Mouse (Mus musculus): Measurements from ENCODE around the gene Inmt.

DNA sequence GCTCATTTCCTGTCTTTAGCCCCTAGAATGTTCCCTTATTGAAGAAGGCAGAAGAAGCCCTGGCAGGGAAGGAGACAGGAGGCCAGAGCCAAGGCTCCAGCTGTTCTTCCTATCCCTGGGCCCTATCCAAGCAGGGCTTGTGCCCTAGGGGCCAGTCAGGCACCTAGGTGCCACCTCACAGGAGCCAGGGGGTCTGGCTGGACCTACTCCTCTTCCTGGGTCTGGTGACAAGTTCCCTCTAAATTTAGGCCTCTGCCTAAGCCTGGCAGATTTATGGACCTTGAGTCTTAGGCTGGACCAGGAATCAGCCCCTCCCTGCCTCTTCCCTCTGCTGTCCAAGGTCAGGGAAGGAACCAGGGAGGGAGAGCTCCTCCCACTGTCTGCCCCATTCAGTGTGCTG is 46.5 kb downstream of the Inmt start:
- TF ChIP-seq CTCF (conservative IDR thresholded peaks at IDR 0.05 in 1 of 2, IDR thresholded peaks at IDR 0.05 in 1 of 2; ENCODE audit: low read depth in 2 of 2, low read length in 2 of 2) (no peak), JUND (conservative IDR thresholded peaks at IDR 0.05; ENCODE audit: low read depth, low read length) (no peak), POLR2A (IDR thresholded peaks at IDR 0.05; ENCODE audit: low read depth, low read length) (no peak), MAX (IDR thresholded peaks at IDR 0.05; ENCODE audit: low read length) (no peak), EP300 (IDR thresholded peaks at IDR 0.05; ENCODE audit: low read length) (no peak), MXI1 (IDR thresholded peaks at IDR 0.05; ENCODE audit: low read depth, low read length) (no peak), USF1 (IDR thresholded peaks at IDR 0.05; ENCODE audit: low read depth, low read length) (no peak), RAD21 (IDR thresholded peaks at IDR 0.05; ENCODE audit: low read depth, low read length) (no peak), PAX5 (IDR thresholded peaks at IDR 0.05; ENCODE audit: low read length) (no peak), E2F4 (IDR thresholded peaks at IDR 0.05; ENCODE audit: insufficient replicate concordance, low read depth, low read length) (no peak), HCFC1 (IDR thresholded peaks at IDR 0.05; ENCODE audit: low read depth, low read length) (no peak), UBTF (IDR thresholded peaks at IDR 0.05; ENCODE audit: low read depth, low read length) (no peak), CHD2 (IDR thresholded peaks at IDR 0.05; ENCODE audit: low read length) (no peak), MAZ (IDR thresholded peaks at IDR 0.05; ENCODE audit: low read depth, low read length) (no peak)

Measured in CH12.LX (cell line).